Mouse (Mus musculus): ENCODE results near the gene Plxnc1. TPM values are rescaled to one million over a fixed set of nuclear protein-coding genes. Genes with fewer than 3 reads are reported as not detected.

The Plxnc1 gene
- total and polyA plus RNA-seq, 2 experiments from 2014 or later, result 11.5 to 70.2 TPM

GRCm38 (mm10) chr10:94931961-94932832 is 12.4 kb downstream of the Plxnc1 start:
- ATAC-seq, result no peak
- no peaks in the 10 kb centered on the region for H3K4me1 ChIP-seq (ENCODE audit: insufficient read depth)
- H3K27ac ChIP-seq (ENCODE audit: low read depth, low read length), result no peak overlapping the region
- H3K9ac ChIP-seq, result no peak overlapping the region
- H3K36me3 ChIP-seq (ENCODE audit: insufficient read depth), result no peaks in the 10 kb centered on the region
- H3K9me3 ChIP-seq (ENCODE audit: low read length), result no peaks in the 10 kb centered on the region
- no peak for TF ChIP-seq CTCF (IDR thresholded peaks at IDR 0.05; ENCODE audit: low read depth)
- WGBS, result 78% methylated on average over 9 of the region's 9 CpGs
- H3K27me3 ChIP-seq (ENCODE audit: insufficient read depth, low read length), result no peaks in the 10 kb centered on the region
- DNase-seq, result no peak
- no peak overlapping the region for H3K4me3 ChIP-seq (ENCODE audit: low read depth, low read length)
- H3K4me2 ChIP-seq (ENCODE audit: low read depth), result no peak overlapping the region

GRCm38 (mm10) chr10:94928164-94928563 is 16.5 kb downstream of the Plxnc1 start:
- no peaks in the 10 kb centered on the region for H3K27me3 ChIP-seq (ENCODE audit: insufficient read depth, low read length)
- no peaks in the 10 kb centered on the region for H3K4me1 ChIP-seq (ENCODE audit: insufficient read depth)
- no peak for ATAC-seq
- H3K4me3 ChIP-seq (ENCODE audit: low read depth, low read length), result no peak overlapping the region
- no peaks in the 10 kb centered on the region for H3K9me3 ChIP-seq (ENCODE audit: low read length)
- no peak for TF ChIP-seq CTCF (IDR thresholded peaks at IDR 0.05; ENCODE audit: low read depth)
- DNase-seq, result no peak
- no peak overlapping the region for H3K4me2 ChIP-seq (ENCODE audit: low read depth)
- WGBS, result 96% methylated on average over 4 of the region's 4 CpGs
- no peaks in the 10 kb centered on the region for H3K36me3 ChIP-seq (ENCODE audit: insufficient read depth)
- H3K27ac ChIP-seq (ENCODE audit: low read depth, low read length), result no peak overlapping the region
- H3K9ac ChIP-seq, result no peak overlapping the region

- H3K9me3 ChIP-seq (ENCODE audit: low read length), result no peaks in the 10 kb centered on the region
- no peak for DNase-seq
- H3K4me1 ChIP-seq (ENCODE audit: insufficient read depth), result no peaks in the 10 kb centered on the region
- WGBS, result 13% methylated on average over 3 of the region's 3 CpGs
- H3K27me3 ChIP-seq (ENCODE audit: insufficient read depth, low read length), result no peaks in the 10 kb centered on the region
- peak; percentile 42; the same call in 1 of the 2 replicates for ATAC-seq
- no peaks in the 10 kb centered on the region; the same call in 1 of the 2 replicates for H3K36me3 ChIP-seq (ENCODE audit: insufficient read depth)
- H3K4me3 ChIP-seq (ENCODE audit: low read depth, low read length), result no peak overlapping the region
- no peak for TF ChIP-seq CTCF (IDR thresholded peaks at IDR 0.05; ENCODE audit: low read depth)
- H3K4me2 ChIP-seq (ENCODE audit: low read depth), result no peak overlapping the region
- no peak overlapping the region for H3K9ac ChIP-seq
- peak overlapping the region; percentile 21; the same call in 1 of the 2 replicates for H3K27ac ChIP-seq (ENCODE audit: low read depth, low read length)
These were observed 18.3 kb downstream of the Plxnc1 start for GRCm38 (mm10) chr10:94926297-94926696.

GRCm38 (mm10) chr10:94924878-94925277 is 19.8 kb downstream of the Plxnc1 start:
- Histone ChIP-seq H3K36me3 (ENCODE audit: insufficient read depth) (peaks cover 2% of the 10 kb centered on the region; the same call in 1 of the 2 replicates), H3K27me3 (ENCODE audit: insufficient read depth, low read length) (no peaks in the 10 kb centered on the region), H3K4me1 (ENCODE audit: insufficient read depth) (no peaks in the 10 kb centered on the region), H3K4me2 (ENCODE audit: low read depth) (no peak overlapping the region), H3K9me3 (ENCODE audit: low read length) (no peaks in the 10 kb centered on the region), H3K4me3 (ENCODE audit: low read depth, low read length) (no peak overlapping the region), H3K9ac (no peak overlapping the region), H3K27ac (ENCODE audit: low read depth, low read length) (no peak overlapping the region)
- DNase-seq (no peak), ATAC-seq (no peak)
- 92% methylated on average over 4 of the region's 4 CpGs for WGBS
- no peak for TF ChIP-seq CTCF (IDR thresholded peaks at IDR 0.05; ENCODE audit: low read depth)

GRCm38 (mm10) chr10:94924450-94924849 is 20.2 kb downstream of the Plxnc1 start:
- no peak overlapping the region for H3K9ac ChIP-seq
- H3K36me3 ChIP-seq (ENCODE audit: insufficient read depth), result peaks cover 2% of the 10 kb centered on the region; the same call in 1 of the 2 replicates
- no peak overlapping the region for H3K27ac ChIP-seq (ENCODE audit: low read depth, low read length)
- TF ChIP-seq CTCF (IDR thresholded peaks at IDR 0.05; ENCODE audit: low read depth), result no peak
- ATAC-seq (no peak), DNase-seq (no peak)
- no peak overlapping the region for H3K4me3 ChIP-seq (ENCODE audit: low read depth, low read length)
- no peaks in the 10 kb centered on the region for H3K27me3 ChIP-seq (ENCODE audit: insufficient read depth, low read length)
- no peaks in the 10 kb centered on the region for H3K4me1 ChIP-seq (ENCODE audit: insufficient read depth)
- H3K9me3 ChIP-seq (ENCODE audit: low read length), result no peaks in the 10 kb centered on the region
- WGBS, result 89% methylated on average over 4 of the region's 4 CpGs
- H3K4me2 ChIP-seq (ENCODE audit: low read depth), result no peak overlapping the region

GRCm38 (mm10) chr10:94923337-94923762 is 21.3 kb downstream of the Plxnc1 start:
- no peak for TF ChIP-seq CTCF (IDR thresholded peaks at IDR 0.05; ENCODE audit: low read depth)
- Histone ChIP-seq H3K9ac (no peak overlapping the region), H3K9me3 (ENCODE audit: low read length) (no peaks in the 10 kb centered on the region), H3K36me3 (ENCODE audit: insufficient read depth) (peaks cover 2% of the 10 kb centered on the region; the same call in 1 of the 2 replicates), H3K4me2 (ENCODE audit: low read depth) (no peak overlapping the region), H3K4me3 (ENCODE audit: low read depth, low read length) (no peak overlapping the region), H3K27ac (ENCODE audit: low read depth, low read length) (no peak overlapping the region), H3K27me3 (ENCODE audit: insufficient read depth, low read length) (no peaks in the 10 kb centered on the region), H3K4me1 (ENCODE audit: insufficient read depth) (no peaks in the 10 kb centered on the region)
- ATAC-seq, result no peak
- 71% methylated on average over 7 of the region's 7 CpGs for WGBS
- DNase-seq, result no peak

- no peak overlapping the region for H3K4me2 ChIP-seq (ENCODE audit: low read depth)
- WGBS, result 89% methylated on average over 12 of the region's 12 CpGs
- H3K27me3 ChIP-seq (ENCODE audit: insufficient read depth, low read length), result no peaks in the 10 kb centered on the region
- no peaks in the 10 kb centered on the region for H3K4me1 ChIP-seq (ENCODE audit: insufficient read depth)
- no peak overlapping the region for H3K27ac ChIP-seq (ENCODE audit: low read depth, low read length)
- H3K9ac ChIP-seq, result no peak overlapping the region
- no peaks in the 10 kb centered on the region for H3K9me3 ChIP-seq (ENCODE audit: low read length)
- no peak overlapping the region for H3K4me3 ChIP-seq (ENCODE audit: low read depth, low read length)
- TF ChIP-seq CTCF (IDR thresholded peaks at IDR 0.05; ENCODE audit: low read depth), result no peak
- no peak for ATAC-seq
- DNase-seq, result no peak
- H3K36me3 ChIP-seq (ENCODE audit: insufficient read depth), result peaks cover 2% of the 10 kb centered on the region; the same call in 1 of the 2 replicates
These were observed 21.8 kb downstream of the Plxnc1 start for GRCm38 (mm10) chr10:94922848-94923247.

All from forebrain, postnatal 0 days (tissue).